Mouse (Mus musculus) midbrain, embryonic 10.5 days (tissue): ENCODE results near the gene Csde1. TPM values are rescaled to one million over a fixed set of nuclear protein-coding genes. Genes with fewer than 3 reads are reported as not detected.

Experiments
- DNase-seq: peaks from one replicate; pipeline ENCODE4 v3.0.0-alpha.2; 2017; ENCODE audit warnings: low spot score
- H3K27ac ChIP-seq: fragments of 300-500 bp; sonication (generic); replicated peaks from 2 replicates; pipeline ENCODE4 v1.5.1; 2016; ENCODE audit warnings: mild to moderate bottlenecking
- H3K27me3 ChIP-seq: fragments of 300-500 bp; sonication (generic); 2 replicates; pipeline ENCODE4 v1.6.1; 2016; ENCODE audit warnings: low read depth, mild to moderate bottlenecking; ENCODE audit not compliant: poor library complexity, severe bottlenecking
- H3K36me3 ChIP-seq: fragments of 300-500 bp; sonication (generic); 2 replicates; pipeline ENCODE4 v1.6.1; 2016; ENCODE audit warnings: mild to moderate bottlenecking, moderate library complexity
- H3K4me1 ChIP-seq: fragments of 300-500 bp; sonication (generic); 2 replicates; pipeline ENCODE4 v1.6.1; 2016
- H3K4me3 ChIP-seq: fragments of 300-500 bp; sonication (generic); 2 replicates; pipeline ENCODE4 v1.5.1; 2016; ENCODE audit warnings: mild to moderate bottlenecking, moderate library complexity
- H3K9me3 ChIP-seq: fragments of 300-500 bp; sonication (generic); replicated peaks from 2 replicates; pipeline ENCODE4 v1.6.1; 2016; ENCODE audit warnings: mild to moderate bottlenecking
- WGBS: fragments of 180-500 bp; shearing (Covaris S2); methylation state at CpG from one replicate; pipeline ENCODE4 v1.1.7; 2016; 5-methylcytosine and 5-hydroxymethylcytosine counted together
- polyA plus RNA-seq: library from polyadenylated mRNA; unstranded; fragments of >200 nt; fragmentation: Nextera tagmentation; extraction: Ambion mirVana; gene quantifications from 2 replicates; pipeline ENCODE4 v1.2.1, GENCODE M21; 2016

The Csde1 gene
- polyA plus RNA-seq, 1 experiment from 2014 or later, result 448 TPM

DNA sequence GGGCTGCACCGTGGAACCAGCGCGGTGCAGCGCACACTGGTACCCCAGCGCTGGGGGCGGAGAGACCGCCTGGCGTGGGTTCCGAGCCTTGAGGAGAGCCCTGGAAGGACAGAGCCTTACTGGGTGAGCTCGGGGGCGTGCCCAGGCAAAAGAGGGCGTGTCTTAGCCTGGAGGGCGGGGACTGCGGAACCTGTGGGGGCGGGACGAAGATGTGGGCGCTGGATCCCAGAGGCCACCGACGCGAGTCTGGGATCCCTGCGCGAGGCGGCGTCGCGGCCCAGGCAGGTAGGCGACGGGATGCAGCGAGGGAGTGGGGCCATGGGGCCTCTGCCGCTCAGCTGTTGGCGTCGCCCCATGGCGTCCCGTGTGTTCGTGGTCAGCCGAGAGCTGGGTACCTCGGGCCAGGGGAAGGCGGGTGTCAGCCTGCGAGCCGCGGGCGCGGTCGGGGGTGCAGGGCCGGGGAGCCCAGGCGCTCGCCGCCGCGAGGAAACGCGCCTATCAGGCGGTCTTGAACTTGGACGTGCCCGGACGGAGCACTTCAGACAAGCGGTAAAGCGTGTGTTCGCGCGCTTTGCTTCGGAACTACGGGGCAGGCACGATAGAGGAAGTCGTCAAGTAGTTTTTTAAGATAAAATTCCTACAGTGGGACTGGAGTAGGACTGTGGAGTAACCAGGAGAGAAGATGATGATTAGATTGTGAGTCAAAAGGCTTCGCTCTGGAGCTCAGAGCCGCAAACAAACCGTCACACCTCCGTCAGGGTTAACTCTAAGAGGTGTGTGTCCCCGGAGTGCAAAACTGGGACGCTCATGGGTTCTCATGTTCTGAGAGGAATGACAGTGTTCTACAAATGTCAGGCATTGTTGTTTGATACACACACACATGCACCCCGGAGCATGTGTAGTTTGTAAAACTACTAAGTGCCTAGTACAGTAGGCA lies 82.5 kb downstream of the Csde1 start, which contains the start of gene Dennd2c:
Dennd2c (plus strand) TSS at position 151 of the 937 bp plus-strand sequence.
- 2% methylated on average over 72 of the region's 72 CpGs for WGBS
- Histone ChIP-seq H3K27me3 (peaks cover 57% of the 10 kb centered on the region), H3K4me1 (peaks cover 17% of the 10 kb centered on the region), H3K36me3 (no peaks in the 10 kb centered on the region), H3K4me3 (peak within 1 kb of the TSS; percentile 68), H3K9me3 (no peaks in the 10 kb centered on the region), H3K27ac (peak within 1 kb of the TSS; percentile 75)
- DNase-seq, result peak; percentile 89

Other genes with a start within 250 kb of the Csde1 start
- gene Tshb, start 237.7 kb upstream of the Csde1 start, polyA plus RNA-seq, result 0.09 and 0.12 TPM in 2 replicates
- gene Sycp1, start 84.3 kb upstream of the Csde1 start, polyA plus RNA-seq, result not detected in 2 replicates
- 0.05 and 0.24 TPM in 2 replicates for gene Nr1h5, start 56.3 kb upstream of the Csde1 start, polyA plus RNA-seq
- 81.3 and 92.9 TPM in 2 replicates for gene Sike1, start 24.7 kb upstream of the Csde1 start, polyA plus RNA-seq
- 161 and 170 TPM in 2 replicates for gene Nras, start 37.9 kb downstream of the Csde1 start, polyA plus RNA-seq
- gene Ampd1, start 53.6 kb downstream of the Csde1 start, polyA plus RNA-seq, result not detected in 2 replicates
- 1.8 and 3.1 TPM in 2 replicates for gene Dennd2c, start 82.2 kb downstream of the Csde1 start, polyA plus RNA-seq
- gene Bcas2, start 151.2 kb downstream of the Csde1 start, polyA plus RNA-seq, result 227 and 230 TPM in 2 replicates